Mouse (Mus musculus) adrenal gland, postnatal 14 days (tissue): ENCODE results near the gene Abcb10. TPM values are rescaled to one million over a fixed set of nuclear protein-coding genes. Genes with fewer than 3 reads are reported as not detected.
"Not testable (repeated sequence)": the region's sequence is repeated elsewhere in the genome, so short reads cannot be mapped to it uniquely, and the experiment has no call there.

Experiments used
- DNase-seq: peaks from one replicate; pipeline ENCODE4 v3.0.0; 2021; ENCODE audit warnings: mixed read lengths
- total RNA-seq: library from RNA; stranded (reverse); gene quantifications from 2 replicates; pipeline ENCODE4 v1.2.3, GENCODE M21; 2021

Gene Abcb10
- total RNA-seq, 1 experiment from 2014 or later, result 19.6 TPM

DNA sequence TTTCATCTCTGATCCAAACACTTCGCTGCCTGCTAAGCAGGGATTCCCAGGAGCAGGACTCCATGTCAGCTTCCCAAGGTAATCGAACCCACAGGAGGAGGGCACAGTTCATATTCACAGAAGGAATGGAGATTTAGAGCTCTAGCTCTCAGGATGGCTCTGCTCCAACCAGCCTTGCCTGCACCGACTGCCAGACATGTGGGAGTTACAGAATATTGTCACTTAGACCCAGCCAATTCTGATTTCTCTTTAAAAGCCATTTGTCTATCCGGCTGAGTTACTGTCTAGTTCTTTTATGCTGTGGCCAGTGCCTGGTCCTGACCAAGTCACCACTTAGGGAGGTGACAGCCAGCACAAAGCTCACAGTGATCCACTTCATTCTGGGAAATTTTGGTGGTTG is 1.2 kb downstream of the Abcb10 start:
- DNase-seq, result peak; percentile 29

DNA sequence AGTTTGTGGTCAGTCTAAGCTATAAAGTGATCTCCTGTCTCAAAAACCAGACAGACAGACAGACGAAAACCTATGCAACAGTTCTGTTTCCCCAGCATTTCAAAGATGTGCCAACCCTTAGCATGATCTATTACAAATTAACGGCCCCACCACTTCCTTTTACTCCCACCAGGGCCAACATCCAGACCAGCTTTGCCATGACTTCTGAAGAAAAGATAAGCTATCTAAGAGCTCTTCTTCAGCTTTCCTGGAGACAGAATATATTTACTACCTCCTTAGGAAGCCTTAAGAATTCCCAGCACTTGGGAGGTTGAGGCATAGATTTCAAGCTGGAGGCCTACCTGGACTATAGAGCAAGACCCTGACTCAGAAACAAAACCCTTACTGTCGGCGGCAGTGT is 2.7 kb downstream of the Abcb10 start:
- no peak for DNase-seq

DNA sequence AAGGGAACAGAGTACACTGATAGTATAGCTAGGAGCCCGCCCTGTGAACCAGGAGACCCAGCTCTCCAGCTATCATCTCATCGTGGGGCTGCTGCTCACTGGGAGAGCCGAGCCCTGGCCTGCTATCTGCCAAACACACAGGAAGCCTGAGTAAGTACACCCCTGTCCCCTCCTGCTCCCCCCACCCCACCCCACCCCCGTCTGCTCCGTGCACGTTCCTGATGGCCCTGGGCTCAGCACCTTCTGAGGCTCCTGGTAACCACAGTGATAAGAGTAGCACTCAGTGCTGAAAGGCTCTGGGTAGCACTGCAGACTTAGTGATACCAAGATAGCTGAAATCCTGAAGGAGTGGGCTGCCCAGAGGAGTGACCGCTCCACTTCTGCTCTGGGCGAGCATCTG is 4.0 kb downstream of the Abcb10 start:
- no peak for DNase-seq

DNA sequence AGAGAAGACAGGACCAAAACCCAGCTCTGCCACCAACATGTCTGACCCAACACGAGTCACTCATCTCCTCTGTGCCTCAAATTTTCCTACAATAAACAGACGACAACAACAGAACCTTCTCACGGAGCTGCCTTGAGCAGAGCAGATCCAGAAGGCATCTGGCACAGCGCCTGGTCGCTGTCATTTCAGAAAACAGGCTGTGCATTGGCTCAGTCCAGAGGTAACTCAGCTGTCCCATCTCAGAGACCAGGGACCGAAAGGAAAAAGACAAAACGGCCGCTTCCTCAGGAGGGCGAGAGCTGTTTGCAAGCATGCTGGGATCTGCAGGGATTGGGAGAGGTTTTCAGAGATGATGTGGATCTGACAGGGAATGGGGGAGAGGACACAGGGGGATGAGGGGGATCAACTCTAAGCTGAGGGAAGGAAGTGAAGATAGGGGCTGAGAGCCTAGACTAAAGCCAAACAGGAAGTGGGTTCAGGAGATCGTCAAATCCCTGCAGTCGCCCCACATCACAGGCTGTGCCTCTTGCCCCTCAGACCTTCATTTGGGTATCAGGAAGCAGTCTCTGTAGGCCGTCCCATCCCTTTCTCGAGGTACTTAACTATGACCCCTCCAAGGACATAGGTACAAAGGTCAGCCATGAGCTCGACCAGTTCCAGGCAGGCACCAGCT is 4.6 kb downstream of the Abcb10 start:
- DNase-seq, result peak; percentile 58

DNA sequence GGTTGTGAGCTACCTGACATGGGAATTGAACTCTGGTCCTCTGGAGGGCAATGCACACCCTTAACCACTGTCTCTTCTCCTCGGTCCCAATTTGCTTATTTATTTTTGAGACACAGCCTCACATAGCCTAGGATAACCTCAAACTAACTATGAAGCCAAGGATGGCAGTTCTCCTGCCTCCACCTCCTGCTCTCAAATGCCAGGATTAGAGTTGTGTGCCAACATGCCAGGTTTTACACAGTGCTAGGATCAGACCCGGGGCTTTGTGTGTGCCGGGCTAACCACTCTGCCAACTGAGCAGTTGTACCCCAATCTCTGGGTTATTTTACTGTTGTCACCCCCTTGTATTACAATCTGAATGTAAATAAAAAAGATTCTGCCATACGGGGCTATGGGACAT is 5.4 kb downstream of the Abcb10 start:
- DNase-seq, result no peak

DNA sequence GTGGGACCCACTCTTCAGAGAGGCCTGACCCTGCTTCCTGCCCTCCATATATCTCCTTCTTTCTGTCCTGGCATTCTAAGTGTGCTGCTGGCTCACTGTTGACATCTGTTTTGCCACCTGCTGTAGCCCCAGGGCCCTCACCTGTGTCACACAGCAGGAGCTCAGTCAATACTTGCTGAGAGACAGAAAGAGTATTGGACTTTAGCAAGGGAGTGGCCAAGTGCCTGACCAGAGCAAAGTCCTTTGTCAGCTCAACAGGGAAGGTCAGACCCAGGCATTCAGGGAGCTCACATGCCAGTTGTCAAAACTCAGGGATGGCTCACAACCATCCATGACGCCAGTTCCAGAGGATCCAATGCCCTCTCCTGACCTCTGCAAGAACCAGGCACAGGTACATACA is 9.4 kb downstream of the Abcb10 start:
- no peak for DNase-seq

DNA sequence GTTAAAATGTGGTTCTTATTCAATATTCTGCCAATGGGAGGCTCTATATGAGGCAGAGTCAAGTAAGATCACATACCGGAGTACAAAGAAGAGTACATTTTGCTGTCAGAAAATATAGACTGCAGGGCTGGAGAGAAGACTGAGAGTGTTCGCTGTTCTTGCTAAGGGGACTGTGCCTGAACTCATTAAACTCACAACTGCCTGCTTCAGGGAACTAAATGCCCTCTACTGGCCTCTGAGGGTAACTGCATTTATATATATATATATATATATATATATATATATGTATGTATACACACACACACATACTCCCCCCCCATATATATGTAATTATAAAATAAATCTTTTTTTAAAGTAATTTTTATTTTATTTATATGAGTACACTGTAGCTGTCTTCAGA is 16.0 kb downstream of the Abcb10 start:
- no peak for DNase-seq

DNA sequence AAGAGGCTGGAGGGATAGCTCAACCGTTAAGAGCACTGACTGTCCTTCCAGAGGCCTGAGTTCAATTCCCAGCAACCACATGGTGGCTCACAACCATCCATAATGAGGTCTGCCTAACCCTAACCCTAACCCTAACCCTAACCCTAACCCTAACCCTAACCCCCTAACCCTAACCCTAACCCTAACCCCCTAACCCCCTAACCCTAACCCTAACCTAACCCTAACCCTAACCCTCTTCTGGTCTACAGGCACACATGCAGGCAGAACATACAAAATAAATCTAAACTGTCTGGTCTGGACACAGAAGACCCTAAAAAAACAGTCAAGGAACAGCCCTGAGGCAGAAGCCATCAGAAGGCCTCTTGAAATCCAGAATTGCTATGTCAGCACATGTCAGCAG is 21.6 kb downstream of the Abcb10 start:
- no peak for DNase-seq

DNA sequence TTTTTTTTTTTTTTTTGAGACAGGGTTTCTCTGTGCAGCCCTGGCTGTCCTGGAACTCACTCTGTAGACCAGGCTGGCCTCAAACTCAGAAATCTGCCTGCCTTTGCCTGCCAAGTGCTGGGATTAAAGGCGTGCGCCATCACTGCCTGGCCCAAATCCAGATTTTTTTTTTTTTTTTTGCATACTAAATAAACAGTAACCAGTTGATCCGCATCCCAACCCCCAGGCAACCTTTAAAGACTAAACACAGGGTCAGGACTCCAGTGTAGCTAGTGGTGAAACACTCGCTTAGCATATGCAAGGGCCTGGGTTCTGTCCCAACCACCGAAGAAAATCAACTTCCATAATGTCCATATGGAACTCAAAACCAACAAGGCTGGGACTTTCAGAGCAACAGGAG is 22.4 kb downstream of the Abcb10 start:
- DNase-seq, result not testable (repeated sequence)

DNA sequence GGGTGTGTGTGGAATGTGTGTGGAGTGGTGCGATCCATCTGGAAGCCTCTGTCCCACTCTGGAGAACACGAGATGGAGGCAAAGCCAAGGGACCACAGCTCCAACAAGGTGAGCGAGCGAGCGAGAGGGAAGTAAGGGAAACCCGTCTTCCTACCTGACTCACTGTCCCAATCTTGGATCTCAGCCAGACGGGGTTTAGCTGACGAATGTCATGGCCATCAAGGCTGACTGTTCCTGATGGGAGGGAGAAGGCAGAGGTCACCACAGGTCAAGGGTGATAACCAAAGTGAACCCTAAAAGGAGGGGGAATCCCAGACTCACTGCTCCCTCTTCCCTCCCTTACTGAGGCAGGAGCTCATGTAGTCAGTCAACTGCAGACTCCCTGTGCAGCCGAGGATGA is 22.9 kb downstream of the Abcb10 start:
- peak; percentile 65 for DNase-seq

DNA sequence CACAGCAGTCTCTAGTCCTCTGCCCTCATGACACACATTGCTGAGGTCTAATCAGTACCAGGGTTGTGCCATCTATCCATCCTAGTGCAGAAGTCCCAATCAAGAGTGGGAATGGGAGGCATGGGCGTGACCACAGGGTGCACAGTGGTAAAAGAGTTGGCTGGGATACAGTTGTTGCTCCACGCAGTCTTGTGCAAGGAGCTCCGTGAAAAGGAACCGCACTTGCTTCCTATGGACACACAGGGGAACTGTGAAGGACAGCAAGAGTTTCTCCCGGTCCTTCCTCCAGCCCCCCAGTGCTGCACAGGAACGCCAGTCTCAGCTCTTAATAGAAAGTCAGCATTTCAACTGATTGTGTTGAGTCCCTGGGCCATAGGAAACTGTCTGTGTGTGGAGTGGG is 23.4 kb downstream of the Abcb10 start:
- no peak for DNase-seq

DNA sequence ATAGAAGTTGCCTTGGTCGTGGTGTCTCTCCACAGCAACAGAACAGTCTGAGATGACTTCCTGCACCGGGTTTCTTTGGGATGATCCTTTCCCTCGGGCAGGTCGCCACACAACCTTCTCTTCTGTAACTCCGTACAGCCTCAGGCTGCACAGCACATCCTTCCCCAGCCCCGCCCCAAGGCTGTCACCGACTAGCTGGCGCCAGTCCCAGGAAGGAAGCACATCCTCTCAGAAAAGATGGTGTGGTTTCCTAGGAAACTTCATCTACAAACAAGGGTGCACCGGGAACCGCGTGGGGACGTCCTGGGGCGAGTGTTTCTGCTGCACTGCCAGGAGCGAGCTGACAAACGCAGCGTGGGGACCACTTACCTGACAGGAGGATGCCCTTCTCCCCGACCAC is 24.8 kb downstream of the Abcb10 start:
- DNase-seq, result no peak

DNA sequence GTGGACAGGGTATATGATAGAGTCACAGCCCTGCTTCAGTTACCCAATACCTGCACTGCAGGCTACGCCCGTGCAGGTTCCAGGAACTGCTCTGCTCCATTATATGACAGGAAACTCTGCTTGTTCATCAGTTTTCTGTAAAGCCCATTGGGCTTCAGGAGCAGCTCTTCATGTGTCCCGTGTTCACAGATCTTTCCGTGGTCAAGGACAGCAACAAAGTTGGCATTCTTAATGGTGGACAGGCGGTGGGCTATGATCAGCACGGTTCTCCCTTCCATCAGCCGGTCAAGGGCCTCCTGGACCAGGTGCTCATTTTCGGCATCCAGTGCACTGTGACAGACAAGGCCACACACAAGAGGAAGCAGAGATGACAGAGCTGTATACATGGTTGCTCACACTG is 28.7 kb downstream of the Abcb10 start:
- no peak for DNase-seq

DNA sequence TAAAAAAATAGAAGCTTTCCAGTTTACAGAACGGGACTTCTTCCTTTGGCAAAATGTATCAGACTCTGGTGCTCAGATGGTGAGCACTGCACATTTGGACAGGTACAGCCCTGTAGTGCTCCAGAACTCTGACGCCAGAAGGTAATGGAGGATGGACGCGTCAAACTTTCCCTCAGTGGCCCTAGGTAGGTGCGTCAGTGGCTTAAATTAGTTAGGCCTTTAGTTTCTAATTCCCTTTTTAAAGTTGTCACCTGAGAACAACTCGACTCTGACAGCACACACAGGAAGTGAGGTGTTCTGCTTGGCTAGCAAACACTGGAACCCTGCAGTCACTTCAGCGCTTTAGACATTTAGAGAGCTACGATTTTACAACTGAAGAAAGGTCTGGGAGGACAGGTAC is 29.2 kb downstream of the Abcb10 start:
- DNase-seq, result no peak

DNA sequence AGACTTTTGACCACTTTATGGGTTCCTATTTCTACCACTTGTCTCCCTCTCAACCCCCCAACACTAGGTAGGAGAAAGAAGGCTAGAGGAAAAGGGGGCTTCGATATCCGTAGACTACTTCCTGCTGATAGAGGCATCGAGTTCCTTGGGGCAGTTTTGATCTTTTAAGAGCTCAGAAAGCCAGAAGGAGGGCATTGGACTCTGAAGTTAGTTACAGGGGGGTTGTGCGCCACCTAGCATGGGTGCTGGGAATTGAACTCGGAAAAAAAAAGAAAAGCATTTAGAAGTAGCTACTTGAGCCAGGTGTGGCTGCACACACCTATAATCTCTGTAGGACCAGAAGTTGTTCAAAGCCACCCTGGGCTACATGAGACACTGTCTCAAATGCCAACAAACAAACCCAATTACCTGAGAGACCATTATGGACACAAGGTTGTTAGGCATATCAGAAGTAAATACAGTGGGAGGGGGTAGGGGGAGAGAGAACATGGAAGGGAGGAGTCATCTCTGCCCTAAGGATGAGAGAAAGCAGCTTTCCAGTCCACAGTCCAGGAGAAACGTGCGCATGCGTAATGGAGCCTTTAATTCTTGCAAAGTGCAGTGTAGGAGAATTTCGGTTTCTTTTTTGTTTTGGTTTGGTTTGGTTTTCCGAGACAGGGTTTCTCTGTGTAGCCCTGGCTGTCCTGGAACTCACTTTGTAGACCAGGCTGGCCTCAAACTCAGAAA is 32.7 kb downstream of the Abcb10 start:
- DNase-seq, result peak; percentile 75

DNA sequence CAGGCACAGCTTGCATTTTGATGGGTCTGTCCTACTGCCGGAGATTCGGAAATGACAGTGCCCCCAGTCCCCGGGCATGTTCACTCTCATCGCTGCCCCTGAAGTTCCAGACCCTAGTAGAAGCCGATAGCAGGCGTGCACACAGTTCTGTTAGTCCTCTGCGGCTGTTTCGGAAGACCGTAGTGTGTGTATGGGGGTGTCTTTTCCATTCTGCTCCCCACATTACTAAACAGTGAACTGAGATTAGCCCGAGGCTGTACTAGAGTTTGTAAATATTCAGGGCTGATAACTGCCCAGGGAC is 33.3 kb downstream of the Abcb10 start:
- no peak for DNase-seq

DNA sequence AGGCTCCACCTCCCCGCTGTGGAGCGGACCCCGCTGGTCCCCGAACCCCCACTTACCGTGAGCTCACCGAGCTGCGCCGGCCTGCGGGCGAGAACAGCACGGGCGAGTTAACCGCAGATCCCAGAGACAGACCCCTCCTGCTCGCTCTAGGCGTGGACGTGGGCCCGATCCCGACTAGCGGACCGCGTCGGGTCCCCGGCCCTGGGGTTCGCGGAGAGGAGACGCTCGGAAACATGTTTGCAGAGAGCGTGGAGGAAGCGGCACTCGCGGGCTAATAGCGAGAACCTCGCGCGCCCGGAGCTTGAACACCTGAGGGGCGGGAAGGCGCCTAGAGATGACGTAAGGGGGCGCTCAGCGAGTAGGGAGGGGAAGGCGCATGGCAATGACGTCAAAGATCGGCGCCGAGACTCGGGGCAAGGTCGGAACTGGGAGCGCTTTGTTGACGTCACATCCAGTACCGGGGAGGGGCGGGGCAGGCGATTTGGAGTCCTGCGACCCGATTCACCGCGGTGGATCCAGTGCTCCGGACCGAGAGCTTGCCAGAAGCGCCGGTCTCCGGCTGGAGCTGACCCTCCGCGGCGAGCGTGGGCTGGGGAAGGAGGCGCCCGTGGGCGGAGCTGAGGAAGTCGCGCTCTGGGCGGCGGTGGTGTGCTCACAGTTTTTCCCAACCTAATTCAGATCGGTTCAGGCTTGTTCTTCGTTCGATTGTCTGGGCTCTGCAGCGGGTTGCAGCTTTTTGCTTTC is 33.8 kb downstream of the Abcb10 start, which contains the start of gene Nup133:
Gene Nup133, minus strand, starts transcription at position 324 of the 744 bp plus-strand sequence.
- DNase-seq, result peak; percentile 100

DNA sequence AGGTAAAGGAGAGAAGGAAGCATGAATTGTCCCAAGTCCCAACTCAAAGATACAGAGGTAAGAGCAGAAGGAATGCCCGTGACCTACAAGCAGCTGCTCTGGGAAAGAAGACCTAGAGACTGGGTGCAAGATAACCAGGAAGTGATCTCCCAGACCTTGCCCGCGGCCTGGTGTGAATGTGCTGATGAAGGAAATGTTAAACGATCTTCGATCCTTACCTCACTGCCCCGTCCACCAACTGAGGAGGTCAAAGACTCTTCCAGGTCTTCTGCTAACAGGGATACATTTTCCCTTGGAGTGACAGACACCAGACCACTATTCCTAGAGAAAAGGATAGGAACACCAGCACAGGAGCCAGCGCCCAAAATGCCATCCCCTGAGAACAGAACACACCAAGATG is 53.9 kb downstream of the Abcb10 start:
- DNase-seq, result no peak

DNA sequence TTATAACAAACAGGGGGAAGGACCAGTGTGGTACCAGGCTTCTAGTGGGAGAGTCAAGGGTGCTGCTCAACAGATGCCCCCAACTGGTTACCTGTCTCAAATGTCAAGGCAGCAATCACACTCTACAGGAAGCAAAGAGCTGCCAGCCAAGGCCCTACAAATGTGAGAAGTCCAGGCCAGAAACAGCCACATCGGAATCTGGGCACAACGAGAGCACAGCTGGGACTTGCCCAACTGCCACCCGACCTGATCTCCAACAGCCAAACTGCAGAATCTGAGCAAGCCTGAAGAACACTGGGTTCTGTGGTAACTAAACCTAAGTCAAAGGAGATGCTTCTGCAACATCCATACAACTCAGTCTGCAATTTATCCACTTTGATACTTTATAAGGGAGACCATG is 57.3 kb downstream of the Abcb10 start:
- DNase-seq, result no peak

DNA sequence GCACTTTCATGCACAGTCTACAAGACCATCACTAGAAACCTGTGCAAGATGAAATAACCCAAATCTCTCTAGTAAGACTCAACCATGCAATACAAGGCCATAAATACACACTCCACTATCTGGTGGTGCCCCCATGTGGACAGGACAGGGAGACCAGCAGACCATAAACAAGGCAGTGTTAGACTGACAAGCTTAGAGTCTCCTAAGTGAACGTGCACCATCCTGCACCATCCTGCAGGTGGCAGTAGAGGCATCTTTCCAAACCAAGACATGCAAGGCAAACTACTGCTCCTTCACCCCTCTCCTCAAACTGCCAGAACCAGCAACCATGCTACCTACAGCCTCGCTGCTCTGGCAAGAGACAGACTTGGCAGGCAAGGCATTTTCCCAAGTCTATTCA is 58.2 kb downstream of the Abcb10 start:
- peak; percentile 88 for DNase-seq

DNA sequence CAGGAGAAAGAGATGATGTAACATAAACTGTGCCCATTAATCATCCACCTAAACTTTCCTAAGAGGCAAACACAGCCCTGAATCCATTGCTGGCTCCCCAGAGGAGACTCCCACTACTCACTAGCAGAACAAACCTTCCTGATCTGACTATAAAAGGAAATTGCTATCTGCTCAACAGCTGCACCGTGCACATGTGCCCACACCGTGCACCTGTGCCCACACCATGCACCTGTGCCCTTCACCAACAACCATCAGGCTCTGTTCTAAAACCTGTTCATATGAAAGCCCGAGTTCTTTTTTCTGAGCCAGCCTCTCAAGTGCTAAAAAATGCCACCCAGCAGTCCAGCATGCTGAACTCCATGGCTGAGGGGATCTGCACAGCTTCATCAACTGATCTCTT is 68.3 kb downstream of the Abcb10 start:
- no peak for DNase-seq

DNA sequence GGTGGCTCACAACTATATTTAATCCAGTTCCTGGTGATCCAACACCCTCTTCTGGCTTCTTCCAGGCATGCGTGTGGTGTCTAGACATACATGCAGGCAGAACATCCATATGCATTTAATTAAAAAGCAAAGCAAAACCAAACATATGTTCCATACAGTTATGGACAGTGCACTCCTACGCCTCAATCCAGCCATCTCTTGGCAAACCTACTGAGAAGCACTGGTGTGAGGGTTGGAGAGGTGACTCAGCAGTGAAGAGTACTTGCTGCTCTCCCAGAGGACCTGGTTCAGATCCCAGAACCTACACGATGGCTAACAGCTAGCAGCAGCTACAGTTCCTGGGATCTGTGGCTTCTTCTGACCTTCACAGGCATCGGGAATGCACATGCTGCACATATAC is 70.7 kb downstream of the Abcb10 start:
- DNase-seq, result no peak

DNA sequence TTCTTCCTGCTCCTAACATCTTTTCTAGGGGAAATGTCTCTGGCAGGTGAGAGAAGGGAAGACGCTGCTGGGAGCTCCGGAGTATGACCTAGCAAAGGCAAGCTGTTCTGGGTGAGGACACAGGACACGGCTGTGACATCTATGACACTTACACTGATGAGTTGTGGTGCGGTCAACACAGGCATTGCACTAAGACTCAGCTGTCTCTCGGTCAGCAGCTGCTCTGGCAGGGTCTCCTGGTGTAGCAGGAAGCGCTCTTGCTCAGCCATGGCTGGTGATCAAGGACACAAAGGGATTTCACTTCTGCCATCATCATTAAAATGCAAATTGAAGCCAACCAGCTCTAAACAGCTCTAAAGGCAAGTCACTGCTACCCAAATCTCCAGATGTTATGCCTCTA is 75.3 kb downstream of the Abcb10 start:
- no peak for DNase-seq

DNA sequence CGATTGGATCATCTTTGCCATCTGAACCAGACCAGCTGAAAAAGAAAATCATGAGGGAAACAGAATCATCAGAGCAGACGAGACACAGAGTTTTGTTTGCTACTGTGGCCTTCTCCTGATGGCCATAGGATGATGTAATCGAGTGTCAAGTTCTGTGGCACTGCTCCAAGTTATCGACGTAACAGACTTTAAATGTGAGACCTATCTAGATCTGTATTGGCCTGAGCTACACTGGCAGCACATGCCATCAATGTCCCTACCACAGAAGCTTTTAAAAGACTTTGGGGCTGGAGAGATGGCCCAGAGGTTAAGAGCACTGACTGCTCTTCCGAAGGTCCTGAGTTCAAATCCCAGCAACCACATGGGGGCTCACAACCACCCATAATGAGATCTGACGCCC is 80.3 kb downstream of the Abcb10 start:
- peak; percentile 66 for DNase-seq
